Mouse (Mus musculus) left cerebral cortex, adult 8-10 months (tissue): Measurements from ENCODE around the gene Smarca2. TPM values are rescaled to one million over a fixed set of nuclear protein-coding genes. Genes with fewer than 3 reads are reported as not detected.

Source experiments
- DNase-seq, 2 experiments: peaks; one replicate each; pipeline ENCODE4 v3.0.0; 2022; ENCODE audit warnings: low spot score in 2 of 2
- total RNA-seq, 4 experiments: library from RNA; stranded (reverse); gene quantifications; 2 replicates each; pipeline ENCODE4 v1.2.4; 2022

The Smarca2 gene
- 100 to 1,000 TPM; 241 to 319 (median 271) TPM for total RNA-seq

DNA sequence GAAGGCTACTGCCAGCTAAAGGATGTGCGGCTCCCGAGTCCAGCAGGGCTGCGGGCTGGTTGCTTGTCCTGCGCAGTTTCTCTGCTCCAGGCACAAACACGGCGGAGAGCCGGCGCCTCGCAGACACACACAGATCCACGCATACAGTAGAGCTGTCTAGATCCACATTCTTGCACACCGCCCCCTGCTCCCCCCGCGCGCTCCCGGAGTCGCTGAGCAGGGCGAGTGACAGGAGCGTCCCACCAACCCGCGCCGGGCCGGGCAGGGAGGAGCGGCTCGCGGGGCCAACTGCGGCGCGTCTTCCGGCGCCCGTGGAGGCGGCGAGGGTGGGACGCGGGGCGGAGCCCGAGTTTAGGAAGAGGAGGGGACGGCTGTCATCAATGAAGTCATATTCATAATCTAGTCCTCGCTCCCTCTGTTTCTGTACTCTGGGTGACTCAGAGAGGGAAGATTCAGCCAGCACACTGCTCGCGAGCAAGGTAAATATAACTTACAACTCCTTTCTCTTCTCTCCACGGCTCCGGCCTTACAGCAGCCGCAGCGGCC, at the start of gene Smarca2:
Gene Smarca2, plus strand, starts transcription at position 296 of the 546 bp plus-strand sequence.
- peak; percentile 92 to 98 for DNase-seq

DNA sequence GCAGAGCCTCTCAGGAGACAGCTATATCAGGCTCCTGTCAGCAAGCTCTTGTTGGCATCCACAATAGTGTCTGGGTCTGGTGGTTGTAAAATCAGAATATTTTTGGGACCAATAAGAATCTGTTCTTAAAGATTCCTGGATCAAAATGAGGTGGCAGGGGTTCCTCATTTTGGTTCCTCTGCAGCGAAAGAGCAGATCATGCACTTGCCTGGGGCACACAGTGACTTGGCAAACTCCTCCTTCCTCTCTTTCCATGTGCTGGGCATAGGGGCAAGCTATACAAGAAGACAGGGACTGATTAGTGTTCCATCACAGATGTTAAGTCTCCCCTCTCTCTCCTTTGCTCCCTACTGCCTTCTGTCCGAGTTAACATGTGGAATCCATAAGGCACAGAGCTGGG, 40.0 kb upstream of the Smarca2 start:
- no peak for DNase-seq

DNA sequence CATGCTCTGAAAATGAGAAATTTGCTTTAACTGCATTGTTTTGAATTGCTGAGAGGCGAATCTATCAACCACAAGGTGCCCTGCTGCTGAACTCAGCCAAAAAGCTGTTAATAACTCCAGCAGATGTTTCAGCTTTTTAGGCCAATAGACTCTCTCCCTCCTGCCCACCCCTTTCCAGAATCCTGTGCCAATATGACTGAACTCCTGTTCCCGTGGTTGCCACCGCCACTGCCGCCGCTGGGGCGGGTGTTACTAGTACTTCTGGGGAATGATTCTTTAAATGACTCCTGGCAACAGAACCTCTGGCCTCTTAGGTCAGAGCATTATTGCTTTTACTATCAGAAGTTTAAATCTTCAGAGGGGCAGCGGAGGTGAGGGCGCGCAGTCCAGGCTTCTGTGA, 38.7 kb upstream of the Smarca2 start:
- no peak for DNase-seq

DNA sequence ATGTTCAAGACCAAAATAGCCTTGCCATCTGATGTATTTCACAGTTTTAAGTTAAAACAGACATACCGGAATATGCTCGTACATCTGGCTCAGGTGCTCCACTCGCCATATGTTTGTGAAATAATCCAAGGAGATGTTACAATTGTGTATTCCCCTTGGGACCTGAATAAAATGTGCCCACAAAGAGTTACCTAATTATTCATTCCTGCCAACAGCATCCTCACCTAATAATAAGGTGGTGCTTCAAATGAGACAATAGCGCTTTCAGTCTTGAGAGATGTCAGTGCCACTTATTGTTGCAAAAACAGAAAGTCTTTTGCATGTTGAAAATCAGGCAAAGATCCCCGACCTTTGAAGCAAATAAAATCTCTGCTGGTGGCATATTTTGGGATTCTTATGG, 36.6 kb upstream of the Smarca2 start:
- DNase-seq, result no peak

DNA sequence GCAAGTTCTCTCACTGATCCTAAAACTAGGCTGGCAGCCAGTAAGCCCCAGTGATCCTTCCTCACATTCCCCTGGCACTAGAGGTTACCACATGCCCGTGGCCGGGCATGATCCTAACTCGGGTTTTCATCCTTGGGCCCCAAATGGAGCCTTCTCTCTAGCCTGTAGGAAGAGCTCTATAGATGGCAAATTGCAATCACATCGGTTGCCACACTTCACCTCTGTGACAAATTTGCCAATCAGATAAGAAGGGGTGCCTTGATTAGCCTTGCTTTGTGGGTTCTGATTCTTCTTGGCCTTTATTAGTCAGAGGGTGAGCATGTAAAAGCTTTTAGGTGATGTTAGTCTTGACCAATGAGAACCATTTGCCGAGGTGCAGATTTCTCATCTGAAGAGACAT, 35.9 kb upstream of the Smarca2 start:
- no peak for DNase-seq

DNA sequence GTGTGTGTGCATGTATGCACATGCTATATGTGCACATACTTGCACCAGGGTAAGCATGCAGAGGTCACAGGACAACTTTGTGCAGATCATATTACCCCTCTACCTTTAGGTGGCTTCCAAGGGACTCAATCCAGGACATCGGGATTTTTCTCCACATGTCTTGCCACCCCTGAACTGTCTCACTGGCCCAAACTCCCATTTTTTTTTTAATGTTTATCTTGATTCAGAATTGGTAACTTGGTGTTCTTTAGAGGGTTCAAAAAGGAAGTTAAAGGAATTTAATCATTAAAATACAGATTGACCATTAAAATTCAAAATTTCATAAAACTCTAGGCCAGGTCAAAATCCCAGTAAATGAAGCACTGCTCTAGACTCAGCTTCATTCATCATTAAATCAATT, 35.4 kb upstream of the Smarca2 start:
- DNase-seq, result no peak

DNA sequence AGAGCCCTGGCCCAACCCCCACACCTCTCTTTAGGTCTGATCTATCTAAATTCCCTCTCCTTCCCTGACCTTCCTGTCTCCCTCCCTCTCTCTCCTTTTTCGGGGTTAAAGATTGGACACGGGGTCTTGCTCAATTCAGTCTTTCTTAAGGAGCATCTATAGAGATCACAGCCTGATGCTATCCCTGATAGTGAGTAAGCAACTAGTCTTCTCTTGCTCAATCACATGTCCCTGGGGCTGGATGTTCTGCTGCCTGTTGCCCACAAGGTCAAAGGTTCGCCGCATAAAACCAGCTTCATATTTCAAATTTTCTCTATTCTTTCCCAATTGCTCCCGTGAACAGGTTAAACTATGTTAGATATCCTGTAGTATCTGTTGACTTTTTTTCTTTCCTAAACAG, 25.2 kb upstream of the Smarca2 start:
- no peak for DNase-seq

DNA sequence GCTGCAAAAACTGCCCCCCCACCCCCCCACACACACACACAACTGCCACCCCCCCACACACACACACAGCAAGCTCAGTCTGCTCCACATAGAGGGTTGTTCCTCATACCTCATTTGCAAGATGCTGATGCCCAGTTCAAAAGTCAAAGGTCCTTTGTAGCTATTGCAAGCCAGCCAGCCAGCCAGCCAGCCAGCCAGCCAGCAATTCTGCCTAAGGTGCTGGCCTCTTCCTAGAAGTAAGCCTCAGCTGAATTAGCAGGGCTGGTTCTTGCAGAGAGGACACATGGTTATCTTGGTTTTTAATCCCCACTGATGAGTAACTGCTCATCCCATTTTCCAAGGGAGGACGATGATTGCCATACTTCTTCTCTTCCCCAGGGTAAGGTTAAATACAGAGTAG, 24.8 kb upstream of the Smarca2 start:
- DNase-seq, result no peak

DNA sequence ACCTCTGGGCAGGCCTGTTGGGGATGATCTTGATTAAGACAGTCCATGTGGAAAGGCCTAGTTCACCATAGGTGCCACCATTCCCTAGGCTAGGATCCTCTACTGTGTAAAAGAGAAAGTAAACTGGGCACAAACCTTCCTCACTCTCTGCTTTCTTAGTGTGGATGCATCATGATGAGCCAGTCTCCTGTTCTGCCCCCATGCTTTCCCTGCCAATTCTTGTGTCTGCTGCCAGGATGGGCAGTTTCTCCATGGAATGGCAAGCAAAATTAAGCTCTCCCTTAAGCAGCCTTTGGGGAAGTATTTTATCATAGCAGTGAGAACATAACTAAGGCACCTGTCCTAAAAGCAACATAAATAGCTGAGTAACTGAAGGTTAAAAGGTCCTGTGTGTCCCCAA, 10.2 kb upstream of the Smarca2 start:
- DNase-seq, result no peak

DNA sequence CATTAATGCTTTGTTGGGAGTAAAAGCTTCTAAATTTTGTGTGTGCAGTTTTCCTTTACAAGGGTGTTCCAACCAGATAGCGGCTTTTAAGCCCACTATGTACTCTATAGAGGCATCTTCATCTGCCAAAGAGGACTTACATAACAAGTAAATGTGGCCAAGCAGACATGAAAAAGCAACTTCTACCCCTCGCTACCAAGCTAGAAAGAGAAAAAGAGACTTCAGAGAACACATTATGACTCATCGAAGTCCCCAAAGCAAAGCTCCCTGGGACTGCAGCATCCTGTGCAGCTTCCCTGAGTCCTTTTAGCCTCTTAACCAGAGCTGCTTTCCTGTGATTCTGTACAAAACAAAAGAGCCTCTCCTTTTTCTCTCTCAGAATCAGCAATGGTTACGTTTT, 3.4 kb upstream of the Smarca2 start:
- no peak for DNase-seq

DNA sequence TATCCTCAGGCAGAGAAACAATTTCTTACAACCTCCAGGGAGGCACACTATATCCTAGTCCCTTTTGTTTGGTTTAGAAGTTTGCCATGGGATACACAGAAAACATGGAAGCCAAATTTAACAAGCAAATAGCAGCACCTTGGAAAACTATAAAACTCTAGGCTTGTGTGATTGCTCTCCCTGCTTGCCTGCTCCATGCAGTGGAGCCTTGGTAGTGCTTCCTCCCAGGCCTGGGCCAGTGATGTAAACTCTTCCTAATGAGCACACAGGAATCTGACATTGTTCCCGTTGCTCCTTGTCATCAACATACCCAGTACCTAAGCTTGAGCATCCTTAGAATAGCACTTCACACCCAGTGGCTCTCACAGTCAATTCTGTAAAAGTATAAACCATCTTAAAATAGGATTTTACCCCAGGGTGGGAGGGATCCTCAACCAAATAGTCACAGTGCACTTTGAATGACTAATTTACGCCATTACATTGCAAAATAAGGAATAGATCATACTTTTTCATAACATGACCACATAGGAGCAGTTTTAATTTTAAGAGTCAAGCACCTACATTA, 1.5 kb upstream of the Smarca2 start:
- DNase-seq, result no peak

DNA sequence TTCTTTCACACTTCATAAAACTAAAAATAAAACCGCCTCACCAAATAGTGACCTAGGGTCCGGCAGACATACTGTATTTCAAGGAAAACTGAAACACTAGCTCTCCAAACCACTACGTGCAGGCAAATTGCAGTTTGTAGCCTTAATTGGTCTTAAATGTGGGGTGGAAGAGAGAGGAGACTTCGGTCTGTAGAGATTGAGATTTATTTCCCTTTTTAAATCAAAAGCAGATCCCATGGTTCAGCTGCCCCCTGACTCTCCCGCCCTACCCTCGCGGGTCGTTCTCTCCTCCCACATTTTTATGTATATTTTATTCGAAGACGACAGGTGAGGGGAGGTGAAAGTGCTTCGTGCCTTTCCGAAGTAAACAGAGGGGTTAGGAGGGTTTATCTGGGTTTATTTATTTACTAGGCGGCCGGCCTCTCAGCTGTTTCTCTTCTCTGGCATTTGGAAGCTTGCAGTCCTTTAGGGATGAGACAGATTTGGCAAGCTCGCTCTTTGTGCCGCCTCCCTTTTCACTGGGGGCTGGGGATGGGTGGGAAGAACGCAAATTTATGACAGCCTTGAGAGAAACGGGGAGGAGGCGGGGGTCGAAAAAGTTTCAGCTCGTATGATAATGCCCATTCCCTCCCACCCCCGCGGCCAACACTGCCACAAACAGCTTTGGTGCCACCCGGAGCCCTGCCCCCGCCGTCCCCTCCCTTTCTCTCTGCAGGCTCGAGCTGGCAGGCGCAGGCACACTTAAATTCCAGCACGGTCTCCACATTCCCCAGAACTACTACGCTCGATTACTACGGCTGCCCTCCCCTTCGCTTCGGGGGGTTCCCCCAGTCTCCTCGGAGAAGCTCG, 720 bp upstream of the Smarca2 start:
- no peak for DNase-seq

DNA sequence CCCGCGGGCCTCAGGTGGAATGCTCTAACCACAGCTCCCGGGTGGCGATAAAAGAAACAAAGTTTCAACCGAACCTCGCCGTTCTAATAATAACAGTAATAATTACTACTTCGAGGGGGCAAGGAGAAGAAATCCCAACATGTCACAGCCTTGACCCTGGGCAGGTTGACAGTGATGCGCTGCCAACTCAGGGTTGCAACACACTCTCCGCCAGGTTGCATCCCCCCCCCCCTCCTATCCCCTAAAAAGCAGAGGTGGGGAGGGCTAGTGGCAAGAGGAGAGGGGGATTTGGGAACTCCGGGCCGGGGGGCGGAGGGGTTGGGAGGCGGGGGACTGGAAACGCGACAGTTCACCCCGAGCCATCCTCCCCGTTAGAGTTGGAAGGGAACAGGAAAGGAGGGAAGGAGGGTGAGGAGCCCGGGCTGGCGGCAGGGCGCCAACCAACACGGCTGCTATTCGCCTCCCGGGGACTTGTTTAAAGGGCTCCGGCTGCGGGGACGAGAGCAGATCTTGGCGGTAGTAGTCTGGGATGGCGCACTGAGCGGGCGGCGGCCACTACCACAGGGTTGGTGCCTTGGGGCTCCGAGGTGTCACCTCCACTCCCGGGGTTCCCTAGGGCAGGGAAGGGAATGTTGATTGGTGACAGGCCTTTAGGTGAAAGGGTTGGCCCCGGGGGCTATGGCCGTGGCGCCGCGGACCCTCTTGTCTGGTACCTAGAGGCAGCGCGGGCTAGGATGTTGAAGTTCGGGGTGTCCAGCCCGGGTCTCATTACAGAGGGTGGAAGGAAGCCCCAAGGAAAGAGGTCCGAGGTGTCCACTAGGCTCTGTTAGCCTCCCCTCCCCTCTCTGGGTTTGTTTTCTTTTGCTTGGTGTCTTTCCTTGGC, 829 bp downstream of the Smarca2 start:
- DNase-seq, result peak; percentile 41 to 51

DNA sequence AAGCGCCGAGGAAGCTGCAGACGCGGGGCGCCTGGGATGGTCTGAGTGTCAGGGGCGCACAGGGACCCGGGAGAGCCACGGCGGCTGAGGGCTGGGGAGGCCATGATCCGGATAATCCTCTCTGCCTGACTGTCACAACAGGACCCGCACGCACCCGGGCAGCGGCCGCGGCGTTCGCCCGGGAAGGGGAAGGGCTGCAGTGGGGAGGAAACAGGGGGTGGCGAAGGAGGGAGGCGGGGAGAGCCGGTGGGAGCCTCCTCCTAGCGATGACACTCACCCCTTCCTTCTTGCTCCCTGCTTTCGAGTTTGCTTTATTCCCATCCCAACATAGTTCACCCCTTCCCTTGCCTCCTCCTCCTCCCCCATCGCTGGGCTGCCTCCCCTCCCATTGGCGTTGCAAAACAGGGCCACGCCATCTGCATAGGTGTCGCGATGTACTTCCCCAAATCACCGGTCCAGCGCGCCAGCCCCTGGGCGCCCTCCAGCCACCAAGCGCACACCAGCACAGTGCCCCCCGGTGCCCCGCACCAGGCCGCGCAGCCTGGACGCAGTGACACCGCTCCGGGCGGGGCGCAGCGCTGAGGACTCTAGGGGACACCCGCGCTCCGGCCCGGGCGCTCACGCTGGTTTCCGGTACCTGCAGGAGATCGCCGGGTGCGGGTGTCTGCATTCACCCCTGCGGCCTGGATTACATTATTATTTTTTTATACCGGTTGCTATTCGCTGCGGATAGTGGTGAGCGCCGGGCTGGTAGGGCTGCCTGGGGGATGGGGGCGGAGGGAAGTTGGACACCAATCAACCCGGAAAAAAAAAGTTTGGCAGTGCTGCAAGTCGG, 1.7 kb downstream of the Smarca2 start:
- DNase-seq, result peak; percentile 62 to 67

DNA sequence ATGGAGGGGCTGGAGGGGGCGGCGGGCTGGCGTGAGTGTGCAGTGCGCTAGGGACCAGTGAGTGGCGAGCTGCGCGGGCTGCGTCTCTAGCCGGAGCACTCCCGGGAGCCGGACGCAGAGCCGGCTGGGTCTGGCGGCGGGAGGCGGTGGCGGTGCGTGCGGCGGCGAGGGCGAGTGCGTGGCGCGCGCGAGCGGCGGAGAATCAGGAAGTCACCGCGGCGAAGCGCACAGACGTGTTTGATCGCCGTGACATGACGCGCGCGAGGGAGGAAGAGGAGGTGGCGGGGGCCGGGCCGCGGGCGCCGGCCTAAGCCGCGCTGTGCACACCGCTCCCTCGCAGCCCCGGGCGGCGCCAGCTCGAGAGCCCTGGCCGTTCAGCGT, 2.3 kb downstream of the Smarca2 start:
- no peak for DNase-seq

DNA sequence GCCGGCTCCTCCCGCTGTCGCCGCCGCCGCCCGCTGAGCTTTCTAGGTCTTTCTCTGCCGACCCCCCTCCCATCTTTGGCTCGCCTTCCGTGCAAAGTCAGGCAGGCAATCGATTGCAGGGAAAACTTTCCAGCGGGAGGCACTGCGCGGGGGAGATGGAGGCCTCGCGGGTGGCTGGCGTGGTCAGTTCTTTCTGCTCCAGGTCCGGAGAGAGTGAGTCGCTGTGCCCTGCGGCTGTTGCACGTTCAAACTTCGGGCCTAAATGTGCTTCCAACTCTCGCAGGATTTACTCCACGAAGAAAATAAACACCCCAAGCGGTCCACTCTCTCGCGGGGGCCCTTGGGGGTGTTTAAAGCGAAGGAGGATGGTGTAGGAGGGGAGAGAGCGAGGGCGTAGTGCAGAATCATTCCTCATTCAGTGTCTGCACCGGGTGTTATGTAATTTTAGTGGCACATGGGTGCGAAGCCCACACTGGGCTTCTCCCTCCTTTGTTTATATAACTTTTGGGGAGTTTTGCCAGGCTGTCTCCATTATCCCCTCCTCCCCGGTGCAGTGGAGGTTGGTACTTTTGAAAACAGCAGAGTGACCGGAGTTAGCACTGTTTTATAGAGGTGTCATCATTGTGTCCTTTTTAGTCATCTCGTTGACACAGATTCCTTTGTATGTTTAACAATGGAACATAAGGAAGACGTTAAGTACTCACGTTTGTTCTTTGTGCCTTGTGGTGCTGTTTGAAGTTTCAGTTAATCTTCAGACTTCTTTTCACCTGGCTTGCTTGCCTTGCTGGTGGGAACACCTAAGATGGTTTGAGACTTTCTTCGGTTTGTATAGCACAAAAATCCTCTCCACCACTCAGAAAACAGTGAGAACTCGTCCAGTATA, 2.9 kb downstream of the Smarca2 start:
- DNase-seq, result peak; percentile 54 to 57

DNA sequence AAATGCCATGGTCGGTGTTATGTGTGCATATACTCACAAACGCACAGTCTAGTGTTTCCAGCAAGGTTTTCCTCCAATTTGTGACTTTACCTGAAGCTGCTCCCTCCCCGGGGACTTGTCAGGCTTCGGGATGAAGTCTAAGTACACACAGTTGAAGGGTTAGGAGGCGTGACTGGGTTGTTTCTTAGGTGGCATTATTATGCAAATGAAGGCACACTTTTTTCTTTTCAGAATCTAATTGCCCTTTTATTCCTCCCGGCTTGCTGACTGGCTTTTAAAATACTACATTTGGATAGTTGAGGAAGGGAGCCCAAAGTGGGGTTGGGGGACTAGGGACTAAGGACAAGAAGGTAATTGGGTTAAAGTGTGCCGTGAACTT, 3.6 kb downstream of the Smarca2 start:
- no peak for DNase-seq

DNA sequence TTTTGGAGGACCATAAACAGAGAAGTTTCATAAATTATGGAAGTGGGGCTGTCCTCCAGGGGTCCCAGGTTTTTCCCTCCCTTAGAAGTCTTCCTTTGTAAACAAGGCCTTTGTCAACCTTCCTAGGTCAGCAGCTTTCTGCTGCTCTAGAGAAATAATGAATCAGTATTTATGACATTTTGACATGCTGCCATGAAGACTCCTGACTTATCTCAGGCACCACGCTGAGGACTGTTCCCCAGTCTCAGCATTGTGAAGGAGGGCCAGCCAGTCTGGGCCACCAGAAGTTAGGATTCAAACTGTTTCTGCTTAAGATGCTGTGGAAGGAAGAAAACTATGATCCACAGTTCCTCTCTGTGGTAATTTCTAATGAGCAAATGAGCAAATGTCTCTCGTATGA, 4.8 kb downstream of the Smarca2 start:
- no peak for DNase-seq

DNA sequence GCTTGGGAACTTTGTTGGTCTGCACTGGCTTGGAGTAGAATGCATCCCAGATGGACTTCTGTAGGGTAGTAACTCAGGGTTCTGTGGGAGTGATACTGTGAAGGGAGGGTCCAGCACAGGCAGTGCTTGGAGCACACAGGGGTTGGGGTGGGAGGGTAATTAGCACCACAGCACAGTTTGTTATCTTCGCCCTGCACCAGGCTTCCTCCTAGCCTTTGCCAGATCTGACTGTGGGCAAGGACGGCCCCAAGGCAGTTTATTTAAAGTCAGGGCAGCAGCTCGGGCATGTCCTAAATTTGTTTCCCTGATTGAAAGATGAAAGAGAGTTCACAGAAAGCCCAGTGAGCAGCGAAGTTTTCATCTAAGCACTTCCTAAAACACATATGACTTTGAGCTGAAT, 8.1 kb downstream of the Smarca2 start:
- no peak for DNase-seq

DNA sequence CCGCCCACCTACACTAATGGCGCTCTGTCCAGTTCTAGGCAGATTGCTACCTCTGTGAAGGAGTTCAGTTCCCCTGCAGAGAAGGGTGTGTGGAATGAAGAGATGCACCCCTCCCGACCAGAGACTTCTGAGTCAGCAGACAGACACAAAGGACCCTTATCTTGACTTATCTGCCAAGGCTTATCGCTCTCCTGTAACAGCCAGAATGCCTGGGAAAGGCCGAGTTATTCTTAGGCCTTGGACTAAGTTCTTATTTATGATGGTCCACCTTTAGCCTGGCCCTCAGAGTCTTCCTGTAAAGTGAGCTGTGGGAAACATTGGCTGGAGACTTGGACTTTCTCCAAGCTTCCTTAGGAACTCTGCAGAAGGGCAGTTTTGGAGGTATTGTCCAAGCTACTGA, 8.8 kb downstream of the Smarca2 start:
- DNase-seq, result no peak
